Mouse (Mus musculus) spleen, adult 2 months (tissue): ENCODE results near the gene Gab2.

Source experiments
- CTCF ChIP-seq: fragments of 200-500 bp; IDR thresholded peaks from 2 replicates; pipeline ENCODE4 v1.5.1; 2011; ENCODE audit warnings: mild to moderate bottlenecking, inconsistent platforms; ENCODE audit not compliant: insufficient read depth, insufficient read length, insufficient replicate concordance; ENCODE audit errors: extremely low read depth
- POLR2A ChIP-seq: fragments of 200-500 bp; IDR thresholded peaks from 2 replicates; pipeline ENCODE4 v1.6.1; 2011; ENCODE audit warnings: low read depth, low read length, inconsistent platforms

- TF ChIP-seq CTCF: no peak
- no peak for TF ChIP-seq POLR2A
Measured at GRCm38 (mm10) chr7:97082219-97083101, 1.1 kb downstream of the Gab2 start.
